Mouse (Mus musculus) naive thymus-derived CD4-positive, alpha-beta T cell, adult 2 months (primary cell): Measurements from ENCODE around the gene Rgl3.

Experiments
- DNase-seq: peaks from one replicate; pipeline ENCODE4 v3.0.0-alpha.2; 2011; ENCODE audit warnings: low read depth

Gene Rgl3

GRCm38 (mm10) chr9:21947540-21948130, 41.6 kb downstream of the Rgl3 start:
- DNase-seq = no peak

- DNase-seq = no peak
These were observed 45.0 kb downstream of the Rgl3 start for GRCm38 (mm10) chr9:21944267-21944666.

GRCm38 (mm10) chr9:21943638-21944037, 45.6 kb downstream of the Rgl3 start:
- no peak for DNase-seq

- no peak for DNase-seq
These were observed 46.2 kb downstream of the Rgl3 start for GRCm38 (mm10) chr9:21943046-21943445.

GRCm38 (mm10) chr9:21938234-21938855, 50.9 kb downstream of the Rgl3 start:
- no peak for DNase-seq

GRCm38 (mm10) chr9:21937711-21938175, 51.5 kb downstream of the Rgl3 start:
- no peak for DNase-seq

GRCm38 (mm10) chr9:21936692-21937570, 52.3 kb downstream of the Rgl3 start, which contains the start of gene Plppr2:
TSS of gene Plppr2 (plus strand) at chr9:21937033.
- DNase-seq = peak; percentile 83

GRCm38 (mm10) chr9:21935466-21936131, 53.6 kb downstream of the Rgl3 start:
- no peak for DNase-seq

- no peak for DNase-seq
These were observed 55.2 kb downstream of the Rgl3 start for GRCm38 (mm10) chr9:21934021-21934420.

- DNase-seq = no peak
These were observed 56.7 kb downstream of the Rgl3 start for GRCm38 (mm10) chr9:21932445-21933137.

- DNase-seq = no peak
These were observed 57.2 kb downstream of the Rgl3 start for GRCm38 (mm10) chr9:21932006-21932405.

GRCm38 (mm10) chr9:21929208-21929607, 60.0 kb downstream of the Rgl3 start:
- no peak for DNase-seq

- no peak for DNase-seq
These were observed 62.0 kb downstream of the Rgl3 start, which contains the start of the genes Ccdc159 and Tmem205 for GRCm38 (mm10) chr9:21927208-21927753. TSS of gene Ccdc159 (plus strand) at chr9:21927471. TSS of gene Tmem205 (minus strand) at chr9:21927556.

- DNase-seq = no peak
These were observed 62.5 kb downstream of the Rgl3 start for GRCm38 (mm10) chr9:21926784-21927183.

- no peak for DNase-seq
These were observed 63.1 kb downstream of the Rgl3 start for GRCm38 (mm10) chr9:21926155-21926554.

- DNase-seq = no peak
These were observed 63.7 kb downstream of the Rgl3 start for GRCm38 (mm10) chr9:21925506-21925905.

GRCm38 (mm10) chr9:21925034-21925433, 64.2 kb downstream of the Rgl3 start:
- no peak for DNase-seq

GRCm38 (mm10) chr9:21924099-21924493, 65.2 kb downstream of the Rgl3 start:
- DNase-seq = no peak

- DNase-seq = no peak
These were observed 65.7 kb downstream of the Rgl3 start for GRCm38 (mm10) chr9:21923490-21924098.

GRCm38 (mm10) chr9:21923036-21923435, 66.2 kb downstream of the Rgl3 start:
- DNase-seq = no peak
